Mouse (Mus musculus) layer of hippocampus, adult 2 months (tissue): ENCODE results near the gene Atxn7l1. TPM values are rescaled to one million over a fixed set of nuclear protein-coding genes. Genes with fewer than 3 reads are reported as not detected.
A peak's percentile ranks its signal among the peaks of the same experiment; 100 is the strongest.

Source experiments
- DNase-seq, 2 experiments: peaks; one replicate each; pipeline ENCODE4 v3.0.0; 2022; ENCODE audit warnings: low spot score in 2 of 2
- H3K27ac ChIP-seq: fragments of 200-600 bp; 2 replicates; pipeline ENCODE4 v1.8.1; 2022
- H3K4me3 ChIP-seq: fragments of 200-600 bp; 2 replicates; pipeline ENCODE4 v1.8.1; 2022; ENCODE audit warnings: mild to moderate bottlenecking
- CTCF ChIP-seq: fragments of 200-600 bp; conservative IDR thresholded peaks from 2 replicates; pipeline ENCODE4 v1.8.1; 2022; ENCODE audit warnings: antibody characterized with exemption, mild to moderate bottlenecking, moderate library complexity
- total RNA-seq, 2 experiments: library from RNA; stranded (reverse); gene quantifications; 2 replicates each; pipeline ENCODE4 v1.2.3; 2021

The Atxn7l1 gene
- total RNA-seq, 2 experiments from 2014 or later = 62.0 to 62.9 TPM

GRCm38 (mm10) chr12:33226596-33226995, 79.1 kb downstream of the Atxn7l1 start:
- DNase-seq = no peak
- Histone ChIP-seq H3K4me3 (no peak overlapping the region), H3K27ac (0 out of 2 replicates have a peak overlapping the region, but pooled peaks have one; percentile 24)
- TF ChIP-seq CTCF = no peak

- no peak overlapping the region for H3K4me3 ChIP-seq
- no peak for DNase-seq
- TF ChIP-seq CTCF = no peak
These were observed 87.8 kb downstream of the Atxn7l1 start for GRCm38 (mm10) chr12:33235314-33235713.

GRCm38 (mm10) chr12:33235771-33236323, 88.4 kb downstream of the Atxn7l1 start:
- Histone ChIP-seq H3K4me3 (no peak overlapping the region), H3K27ac (no peak overlapping the region)
- no peak for DNase-seq
- no peak for TF ChIP-seq CTCF

More at GRCm38 (mm10) chr12:33235314-33235713, 87.8 kb downstream of the Atxn7l1 start:
- no peak overlapping the region for H3K27ac ChIP-seq

GRCm38 (mm10) chr12:33236344-33237049, 89.0 kb downstream of the Atxn7l1 start:
- peak; percentile 41 for TF ChIP-seq CTCF
- DNase-seq = no peak
- no peak overlapping the region for H3K4me3 ChIP-seq
- no peak overlapping the region for H3K27ac ChIP-seq

GRCm38 (mm10) chr12:33237108-33237507, 89.6 kb downstream of the Atxn7l1 start:
- TF ChIP-seq CTCF = no peak
- Histone ChIP-seq H3K4me3 (no peak overlapping the region), H3K27ac (no peak overlapping the region)
- no peak for DNase-seq

GRCm38 (mm10) chr12:33242679-33243078, 95.2 kb downstream of the Atxn7l1 start:
- H3K27ac ChIP-seq = no peak overlapping the region
- DNase-seq = no peak
- no peak for TF ChIP-seq CTCF
- H3K4me3 ChIP-seq = no peak overlapping the region

- DNase-seq = no peak
- TF ChIP-seq CTCF = no peak
- peak overlapping the region; percentile 40; the same call in 1 of the 2 replicates for H3K27ac ChIP-seq
- no peak overlapping the region for H3K4me3 ChIP-seq
These were observed 96.8 kb downstream of the Atxn7l1 start for GRCm38 (mm10) chr12:33244132-33244875.

GRCm38 (mm10) chr12:33245455-33245854, 98.0 kb downstream of the Atxn7l1 start:
- Histone ChIP-seq H3K27ac (no peak overlapping the region), H3K4me3 (no peak overlapping the region)
- TF ChIP-seq CTCF = no peak
- DNase-seq = no peak

- no peak overlapping the region for H3K27ac ChIP-seq
- no peak for TF ChIP-seq CTCF
These were observed 99.4 kb downstream of the Atxn7l1 start for GRCm38 (mm10) chr12:33246878-33247277.

GRCm38 (mm10) chr12:33250197-33250596, 102.7 kb downstream of the Atxn7l1 start:
- Histone ChIP-seq H3K4me3 (no peak overlapping the region), H3K27ac (no peak overlapping the region)
- TF ChIP-seq CTCF = no peak
- DNase-seq = no peak

More at GRCm38 (mm10) chr12:33246878-33247277, 99.4 kb downstream of the Atxn7l1 start:
- DNase-seq = no peak
- H3K4me3 ChIP-seq = no peak overlapping the region

- Histone ChIP-seq H3K27ac (no peak overlapping the region), H3K4me3 (no peak overlapping the region)
- no peak for DNase-seq
- TF ChIP-seq CTCF = no peak
These were observed 103.9 kb downstream of the Atxn7l1 start for GRCm38 (mm10) chr12:33251399-33251798.

GRCm38 (mm10) chr12:33252621-33253020, 105.1 kb downstream of the Atxn7l1 start:
- DNase-seq = no peak
- no peak for TF ChIP-seq CTCF

GRCm38 (mm10) chr12:33253206-33253605, 105.7 kb downstream of the Atxn7l1 start:
- no peak for TF ChIP-seq CTCF
- Histone ChIP-seq H3K4me3 (no peak overlapping the region), H3K27ac (no peak overlapping the region)
- DNase-seq = no peak

More at GRCm38 (mm10) chr12:33252621-33253020, 105.1 kb downstream of the Atxn7l1 start:
- H3K4me3 ChIP-seq = no peak overlapping the region
- H3K27ac ChIP-seq = no peak overlapping the region
